Mouse (Mus musculus): ENCODE results near the gene Cd70.
"Not testable (repeated sequence)": the region's sequence is repeated elsewhere in the genome, so short reads cannot be mapped to it uniquely, and the experiment has no call there.

Gene Cd70

GRCm38 (mm10) chr17:57134693-57135092 is 14.9 kb downstream of the Cd70 start:
- no peak for DNase-seq (ENCODE audit: low spot score)

- DNase-seq (ENCODE audit: low spot score), result not testable (repeated sequence)
Measured at GRCm38 (mm10) chr17:57134021-57134420, 15.6 kb downstream of the Cd70 start.

- no peak for DNase-seq (ENCODE audit: low spot score)
Measured at GRCm38 (mm10) chr17:57131793-57132192, 17.8 kb downstream of the Cd70 start.

GRCm38 (mm10) chr17:57125853-57126622 is 23.5 kb downstream of the Cd70 start:
- no peak for DNase-seq (ENCODE audit: low spot score)

GRCm38 (mm10) chr17:57124792-57125191 is 24.8 kb downstream of the Cd70 start:
- DNase-seq (ENCODE audit: low spot score), result no peak

- DNase-seq (ENCODE audit: low spot score), result no peak
Measured at GRCm38 (mm10) chr17:57123192-57124118, 26.1 kb downstream of the Cd70 start.

- DNase-seq (ENCODE audit: low spot score), result no peak
Measured at GRCm38 (mm10) chr17:57121856-57122255, 27.7 kb downstream of the Cd70 start.

- no peak for DNase-seq (ENCODE audit: low spot score)
Measured at GRCm38 (mm10) chr17:57118524-57119349, 30.8 kb downstream of the Cd70 start.

GRCm38 (mm10) chr17:57116801-57117200 is 32.8 kb downstream of the Cd70 start:
- DNase-seq (ENCODE audit: low spot score), result no peak

- no peak for DNase-seq (ENCODE audit: low spot score)
Measured at GRCm38 (mm10) chr17:57112768-57113474, 36.7 kb downstream of the Cd70 start.

- no peak for DNase-seq (ENCODE audit: low spot score)
Measured at GRCm38 (mm10) chr17:57110005-57110404, 39.6 kb downstream of the Cd70 start.

- DNase-seq (ENCODE audit: low spot score), result no peak
Measured at GRCm38 (mm10) chr17:57108666-57109171, 40.9 kb downstream of the Cd70 start.

GRCm38 (mm10) chr17:57108040-57108665 is 41.4 kb downstream of the Cd70 start:
- DNase-seq (ENCODE audit: low spot score), result no peak

- no peak for DNase-seq (ENCODE audit: low spot score)
Measured at GRCm38 (mm10) chr17:57107064-57107463, 42.5 kb downstream of the Cd70 start.

GRCm38 (mm10) chr17:57106035-57106368 is 43.6 kb downstream of the Cd70 start:
- DNase-seq (ENCODE audit: low spot score), result no peak

GRCm38 (mm10) chr17:57105181-57106034 is 44.2 kb downstream of the Cd70 start, which contains the start of gene Tnfsf9:
TSS of gene Tnfsf9 (plus strand) at chr17:57105325.
- DNase-seq (ENCODE audit: low spot score), result peak; percentile 15

- DNase-seq (ENCODE audit: low spot score), result no peak
Measured at GRCm38 (mm10) chr17:57104496-57104895, 45.1 kb downstream of the Cd70 start.

- no peak for DNase-seq (ENCODE audit: low spot score)
Measured at GRCm38 (mm10) chr17:57102276-57102675, 47.3 kb downstream of the Cd70 start.

- DNase-seq (ENCODE audit: low spot score), result no peak
Measured at GRCm38 (mm10) chr17:57099629-57100325, 49.8 kb downstream of the Cd70 start.

All from T-cell, adult 2 months (primary cell).